Mouse (Mus musculus): Measurements from ENCODE around the gene Fggy. TPM values are rescaled to one million over a fixed set of nuclear protein-coding genes. Genes with fewer than 3 reads are reported as not detected.

Gene Fggy
- total RNA-seq, 2 experiments from 2014 or later: 8.3 to 9.2 TPM

DNA sequence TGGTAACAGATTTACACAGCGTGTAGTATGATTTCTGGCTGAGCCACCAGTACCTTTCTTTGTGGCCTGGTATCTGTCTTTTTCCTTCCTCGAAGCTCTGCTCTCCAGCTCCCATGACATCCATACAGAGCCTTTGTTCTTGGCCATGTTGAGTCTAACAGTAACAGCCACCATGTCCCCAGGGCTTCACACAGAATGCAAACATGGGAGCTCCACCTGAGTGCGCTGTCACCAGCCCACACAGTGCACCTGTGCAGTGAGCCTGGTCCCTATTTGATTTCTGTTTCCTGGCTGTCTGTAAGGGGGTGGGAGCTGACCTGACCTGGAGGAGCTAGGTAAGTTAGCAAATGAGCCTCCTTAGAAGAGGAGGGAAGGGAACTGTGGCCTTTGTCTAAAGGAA lies 290.4 kb downstream of the Fggy start:
- DNase-seq: no peak
- intact Hi-C loops (cut with DNase I): no loop called here

DNA sequence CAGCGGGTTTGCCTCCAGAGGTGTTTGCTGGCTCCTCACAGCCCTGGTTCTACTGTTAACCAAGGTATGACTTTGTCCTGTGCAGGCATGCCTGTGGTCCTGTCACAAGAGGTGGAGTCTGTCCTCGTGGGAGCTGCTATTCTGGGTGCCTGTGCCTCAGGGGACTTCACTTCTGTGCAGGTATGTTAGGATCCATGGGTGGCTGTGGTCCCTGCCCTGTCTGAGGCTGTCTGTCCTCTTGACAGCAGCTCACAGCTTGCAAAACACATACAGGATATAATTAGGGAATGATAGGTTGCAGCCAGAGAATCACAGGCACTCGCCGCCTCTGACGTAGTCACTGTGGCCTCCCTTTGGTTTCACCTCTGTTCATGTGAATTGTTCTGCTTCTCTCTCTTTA lies 292.2 kb downstream of the Fggy start:
- no peak for DNase-seq

DNA sequence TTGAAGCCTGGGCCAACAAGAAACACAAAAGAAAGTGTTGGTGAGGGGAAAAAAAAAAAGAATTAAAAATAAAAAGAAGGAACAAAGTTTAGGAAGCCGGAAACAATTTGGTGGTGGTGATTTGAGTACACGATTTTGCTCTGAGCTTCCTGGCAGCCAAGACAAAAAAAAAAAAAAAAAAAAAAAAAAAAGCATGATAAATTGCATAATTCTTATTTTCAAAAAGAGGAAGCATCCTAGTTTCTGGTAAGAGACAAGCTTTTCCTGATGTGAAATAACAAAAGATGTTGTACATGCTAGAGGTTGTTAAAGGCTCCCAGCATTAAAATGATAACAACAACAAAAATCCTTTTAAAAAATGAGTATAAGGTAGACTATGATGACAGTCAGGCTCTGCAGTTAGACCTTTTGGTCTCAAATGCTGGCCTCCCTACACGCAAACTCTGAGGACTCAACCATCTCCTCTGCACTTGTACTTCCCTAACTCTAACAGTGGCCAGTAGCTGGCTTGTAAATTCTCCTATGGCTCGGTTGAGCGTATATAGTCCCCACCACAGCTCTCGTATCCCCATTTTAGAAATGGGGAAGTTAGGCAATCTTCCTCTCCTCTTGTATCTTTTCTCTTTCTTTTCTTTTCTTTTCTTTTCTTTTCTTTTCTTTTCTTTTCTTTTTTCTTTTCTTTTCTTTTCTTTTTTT lies 292.9 kb downstream of the Fggy start:
- intact Hi-C loops (cut with DNase I): no loop called here
- no peak for DNase-seq

More for the DNA sequence above, 292.2 kb downstream of the Fggy start:
- intact Hi-C loops (cut with DNase I): no loop called here

DNA sequence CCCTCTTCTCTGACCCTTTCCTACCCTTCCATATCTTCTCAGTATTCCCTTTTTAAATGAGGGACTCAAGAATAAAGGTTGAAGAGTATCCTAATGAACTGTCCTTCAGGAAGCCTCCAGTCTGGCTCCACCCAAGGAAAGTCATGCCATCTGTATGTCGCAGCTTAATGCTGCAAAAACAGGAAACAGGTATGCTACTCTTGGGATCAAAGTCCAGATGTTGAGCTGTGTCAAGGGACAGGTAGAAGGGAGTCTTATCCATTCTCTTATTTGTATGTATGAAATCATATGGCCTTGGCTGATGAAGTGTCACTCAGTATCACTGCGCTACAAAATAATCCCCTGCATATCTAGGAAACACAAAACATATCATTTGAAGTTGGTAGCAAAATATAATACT lies 294.9 kb downstream of the Fggy start:
- DNase-seq: no peak
- intact Hi-C loops (cut with DNase I): no loop called here

DNA sequence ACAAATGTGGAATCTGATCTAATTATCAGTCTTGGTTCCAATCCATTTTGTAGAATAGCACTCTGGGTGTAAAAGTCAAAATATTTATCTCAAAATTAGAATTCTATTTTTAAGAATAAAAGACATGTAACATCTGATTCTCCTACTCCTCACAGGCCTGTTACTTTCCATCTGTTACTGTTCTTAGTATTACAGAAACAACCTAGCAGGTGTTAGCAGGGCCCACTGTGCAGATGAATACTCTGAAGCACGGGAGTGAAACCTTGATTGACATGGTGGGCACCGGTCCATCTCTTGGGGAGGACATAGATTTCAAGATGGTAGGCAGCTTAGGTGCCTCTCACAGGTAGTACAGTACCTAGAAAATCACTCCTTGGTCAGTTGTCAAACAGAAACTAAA lies 298.7 kb downstream of the Fggy start:
- intact Hi-C loops (cut with DNase I): no loop called here
- no peak for DNase-seq

DNA sequence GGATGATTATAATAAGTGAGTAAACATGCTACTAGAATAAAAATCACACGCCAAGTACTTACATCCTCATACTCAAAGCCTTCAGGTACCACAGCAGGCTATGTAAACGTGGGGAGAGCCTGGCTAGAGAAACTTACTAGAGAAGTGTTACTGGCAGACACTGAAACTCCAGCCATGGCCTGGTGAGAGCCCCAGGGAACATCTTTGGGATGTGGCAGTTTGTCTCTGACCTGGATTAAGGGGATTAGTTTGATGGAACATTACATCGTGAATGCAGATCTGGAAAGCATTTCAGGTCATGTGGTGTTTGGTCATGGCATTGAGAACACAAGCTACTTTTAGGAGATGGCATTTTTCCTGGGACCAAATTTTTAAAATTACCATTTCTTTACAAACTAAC lies 303.3 kb downstream of the Fggy start:
- intact Hi-C loops (cut with DNase I): loop anchor here (10.0 kb wide), 1 partner anchor 306 kb away; the partner anchor contains the start of gene Fggy
- no peak for DNase-seq

DNA sequence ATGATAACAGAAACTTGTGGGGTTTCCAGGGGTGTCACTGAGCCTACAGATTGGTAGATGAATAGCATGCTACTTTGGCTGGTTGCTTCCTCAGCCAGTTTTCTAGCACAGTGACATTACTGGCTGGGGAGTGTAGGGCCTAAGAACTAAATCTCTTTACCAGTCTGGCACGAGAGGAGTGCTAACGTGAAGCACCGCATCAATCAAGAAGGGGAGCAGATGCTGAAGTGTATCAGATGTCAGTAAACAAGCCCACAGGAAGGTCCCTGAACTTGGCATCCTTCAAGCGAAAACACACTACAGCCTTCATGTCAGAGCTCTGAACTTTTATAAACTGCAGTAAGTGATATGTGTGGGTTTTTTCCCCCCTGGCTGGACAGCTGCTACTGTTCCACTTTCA lies 303.8 kb downstream of the Fggy start:
- DNase-seq: no peak
- intact Hi-C loops (cut with DNase I): loop anchor here (10.0 kb wide), 1 partner anchor 306 kb away; the partner anchor contains the start of gene Fggy

DNA sequence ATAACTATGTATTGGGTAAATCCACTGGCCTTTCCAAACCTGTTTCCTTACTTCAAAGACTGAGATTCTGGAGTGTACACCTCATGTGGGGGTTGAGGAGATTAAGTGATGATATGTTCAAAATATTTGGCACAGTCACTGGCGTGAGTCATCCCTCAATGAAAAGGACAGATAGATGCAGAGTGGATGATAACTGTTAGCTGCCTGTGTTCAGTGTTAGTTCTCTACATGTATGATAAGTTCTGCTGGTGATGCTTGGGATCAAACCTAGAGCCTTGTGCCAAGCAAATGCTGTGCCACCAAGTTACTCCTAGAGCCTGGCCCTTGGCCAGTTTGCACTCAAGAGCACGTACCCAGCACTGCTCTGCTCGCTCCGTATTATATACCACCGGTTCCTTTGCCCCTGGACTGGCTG lies 304.4 kb downstream of the Fggy start:
- intact Hi-C loops (cut with DNase I): loop anchor here (10.0 kb wide), 1 partner anchor 307 kb away; the partner anchor contains the start of gene Fggy
- DNase-seq: no peak

DNA sequence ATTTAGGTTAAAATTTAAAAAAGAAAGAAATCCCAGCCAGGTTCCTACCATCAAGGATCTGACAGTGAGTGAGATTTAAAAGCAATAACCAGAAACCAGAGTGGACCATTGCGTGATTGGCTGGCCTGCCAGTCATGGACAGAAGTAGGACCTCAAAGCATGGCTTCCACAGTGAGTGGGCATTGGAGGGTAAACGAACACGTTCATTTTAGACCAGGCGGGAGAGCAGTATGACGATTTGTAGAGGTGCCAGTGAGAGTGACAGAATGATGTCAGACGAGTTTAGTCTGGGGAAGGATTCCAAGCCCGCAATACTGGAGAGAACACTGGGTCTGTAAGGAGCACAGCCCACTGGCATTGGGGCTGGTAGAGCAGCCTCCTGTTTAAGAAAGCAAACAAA lies 305.0 kb downstream of the Fggy start:
- DNase-seq: no peak
- intact Hi-C loops (cut with DNase I): loop anchor here (10.0 kb wide), 1 partner anchor 307 kb away; the partner anchor contains the start of gene Fggy

DNA sequence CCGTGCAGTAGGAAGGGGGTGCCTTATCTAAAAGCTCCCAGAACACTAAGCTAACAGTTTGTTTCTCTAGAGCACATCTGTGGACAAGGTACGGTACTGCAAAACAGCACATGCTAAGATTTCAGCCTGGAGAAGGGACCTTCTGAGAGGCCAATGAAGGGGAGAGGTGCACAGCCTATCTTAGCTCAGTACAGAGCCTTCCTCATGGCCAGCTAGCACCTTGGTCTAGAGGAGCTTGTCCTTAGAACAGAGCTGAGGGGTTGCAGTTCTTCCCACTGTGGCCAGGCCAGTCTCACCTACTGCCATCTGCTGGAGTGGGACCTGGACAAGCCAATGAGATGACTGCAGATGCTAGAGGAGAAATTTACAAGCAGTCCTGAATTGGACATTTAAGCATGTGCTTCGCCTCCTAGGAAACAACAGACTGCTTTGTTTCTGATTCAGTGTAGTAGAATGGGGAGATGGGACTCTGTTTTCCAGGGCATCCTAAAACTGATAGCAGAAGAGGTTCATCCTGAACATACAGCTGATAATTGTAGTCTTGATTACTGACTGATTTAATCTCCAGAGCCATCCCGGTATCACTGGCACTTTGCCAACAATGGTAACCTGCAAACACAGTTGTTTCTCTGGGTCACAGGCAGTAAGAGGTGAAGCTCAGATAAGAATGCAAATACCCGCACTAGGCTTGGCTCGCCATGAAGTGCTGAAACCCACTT lies 305.6 kb downstream of the Fggy start:
- peak; percentile 11 for DNase-seq
- intact Hi-C loops (cut with DNase I): loop anchor here (10.0 kb wide), 1 partner anchor 308 kb away; the partner anchor contains the start of gene Fggy

DNA sequence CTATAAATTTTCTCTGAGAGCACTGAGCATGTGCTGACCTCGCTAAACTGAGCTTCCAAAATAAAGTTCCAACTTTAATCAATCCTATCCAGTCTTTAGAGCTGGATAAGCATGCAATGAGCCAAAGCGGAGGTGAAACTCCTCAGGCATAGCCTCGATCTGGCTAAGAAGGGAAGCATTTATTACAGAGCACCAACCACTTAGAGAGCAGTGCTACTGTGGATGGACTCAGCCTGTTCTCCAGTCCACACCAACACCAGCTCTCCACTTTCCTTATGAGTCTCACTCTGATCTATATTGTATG lies 306.1 kb downstream of the Fggy start:
- intact Hi-C loops (cut with DNase I): loop anchor here (10.0 kb wide), 1 partner anchor 309 kb away; the partner anchor contains the start of gene Fggy
- DNase-seq: no peak

DNA sequence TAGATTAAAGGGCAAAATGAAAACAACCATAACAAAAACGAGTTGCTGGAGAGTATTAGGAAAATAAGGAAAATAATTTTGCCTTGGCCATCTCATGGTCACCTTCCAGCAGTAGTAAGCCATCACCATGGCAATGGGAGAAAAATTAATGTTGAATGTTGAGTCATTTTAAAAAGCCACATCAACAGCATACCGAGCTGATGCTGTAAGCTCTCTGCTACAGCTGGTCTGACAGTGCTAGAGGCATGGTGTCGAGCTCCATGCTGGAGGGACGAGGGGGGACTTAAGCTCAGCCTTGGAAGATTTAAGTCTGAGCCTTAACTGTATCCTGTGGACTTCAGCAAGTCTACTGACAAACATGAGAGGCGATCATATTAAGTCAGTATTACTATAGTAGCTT lies 307.9 kb downstream of the Fggy start:
- intact Hi-C loops (cut with DNase I): loop anchor here (10.0 kb wide), 1 partner anchor 310 kb away; the partner anchor contains the start of gene Fggy
- DNase-seq: no peak

DNA sequence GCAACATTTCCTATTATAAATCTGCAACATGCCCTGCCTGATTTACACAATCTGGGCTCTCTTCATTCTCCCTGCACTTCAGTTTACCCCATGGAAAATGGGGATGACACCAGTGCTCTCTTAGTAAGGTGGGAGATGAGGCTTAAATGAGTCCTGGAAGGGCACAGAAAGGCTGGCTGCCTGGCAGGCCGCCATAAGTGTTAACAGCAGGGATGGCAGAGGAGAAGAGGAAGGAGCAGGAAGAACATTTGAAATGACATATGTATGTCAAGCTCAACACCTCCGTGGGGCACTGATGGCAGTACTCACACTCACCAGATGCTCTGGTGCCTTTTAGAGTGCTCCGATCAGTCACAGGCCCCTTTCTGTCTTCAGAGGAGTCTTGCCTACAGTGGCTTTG lies 308.6 kb downstream of the Fggy start:
- intact Hi-C loops (cut with DNase I): loop anchor here (10.0 kb wide), 1 partner anchor 311 kb away; the partner anchor contains the start of gene Fggy

DNA sequence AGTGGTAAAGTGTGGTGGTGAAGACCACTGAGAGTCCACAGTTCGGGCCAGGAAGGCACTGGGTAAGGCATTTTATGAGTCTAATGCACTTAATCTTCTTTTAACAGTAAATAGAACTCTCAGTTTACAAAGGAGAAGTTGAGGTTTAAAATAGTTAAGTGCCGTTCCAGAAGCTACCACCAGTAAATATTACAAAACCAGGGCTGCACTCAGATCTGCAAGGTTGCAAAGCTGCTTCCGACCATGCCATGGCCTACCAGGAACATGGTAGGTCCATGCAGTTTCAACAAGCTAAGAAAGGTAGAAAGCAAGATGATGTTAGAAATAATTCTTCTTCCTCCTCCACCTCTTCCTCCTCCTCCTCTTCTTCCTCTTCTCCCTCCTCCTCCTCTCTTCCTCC lies 309.8 kb downstream of the Fggy start:
- intact Hi-C loops (cut with DNase I): loop anchor here (10.0 kb wide), 1 partner anchor 312 kb away; the partner anchor contains the start of gene Fggy

More for the DNA sequence above, 308.6 kb downstream of the Fggy start:
- DNase-seq: peak; percentile 62

DNA sequence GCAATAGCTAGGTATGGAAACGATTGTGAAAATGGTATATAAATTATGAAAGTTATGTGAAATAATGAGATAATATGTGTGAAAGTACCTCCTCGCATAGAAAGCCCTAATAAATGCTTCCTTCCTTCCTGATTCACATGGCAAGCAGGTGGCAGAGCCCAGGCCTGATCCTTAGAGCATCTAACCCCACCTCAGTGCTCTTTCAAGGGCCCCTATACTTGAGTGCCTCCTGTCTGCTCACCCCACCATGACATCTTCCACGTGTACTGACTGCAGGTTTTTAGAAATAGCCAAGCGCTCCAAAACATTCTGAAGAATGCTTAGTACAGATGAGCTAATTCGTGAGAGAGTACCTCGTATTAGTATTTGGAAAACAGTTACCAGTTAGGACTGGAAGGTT lies 311.0 kb downstream of the Fggy start:
- DNase-seq: no peak
- intact Hi-C loops (cut with DNase I): loop anchor here (10.0 kb wide), 1 partner anchor 314 kb away; the partner anchor contains the start of gene Fggy

More for the DNA sequence above, 309.8 kb downstream of the Fggy start:
- DNase-seq: no peak

DNA sequence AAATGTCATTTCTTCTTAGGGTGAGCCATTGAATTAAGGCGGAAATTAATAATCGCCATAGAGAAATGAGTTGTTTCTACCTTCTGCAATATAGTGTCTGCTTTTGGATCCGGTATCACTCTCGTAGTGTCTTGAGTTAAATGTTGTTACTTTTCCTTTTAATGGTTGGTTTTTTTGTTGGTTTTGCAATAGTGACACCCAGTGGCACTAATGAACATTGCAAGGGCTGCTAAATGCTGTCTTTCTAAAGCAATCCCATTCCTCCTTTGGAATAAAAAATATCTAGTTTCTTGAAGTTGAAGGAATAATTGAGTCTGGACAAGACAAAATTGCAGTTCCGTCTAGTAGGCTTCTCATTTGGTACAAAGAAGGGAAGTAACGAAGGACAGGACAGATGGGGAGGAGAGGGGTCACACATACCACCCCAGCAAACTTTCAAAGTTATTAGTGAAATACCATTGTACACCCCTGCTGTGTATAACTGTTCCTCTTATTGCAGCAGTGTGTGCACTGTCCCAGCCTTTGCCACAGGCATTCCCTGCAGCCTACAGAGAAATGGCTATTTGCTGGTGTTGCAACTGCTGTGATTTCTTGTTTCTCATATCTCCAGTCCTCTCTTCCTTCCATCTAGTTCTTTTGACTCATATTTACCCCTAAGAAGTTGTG lies 314.0 kb downstream of the Fggy start:
- peak; percentile 26 for DNase-seq
- intact Hi-C loops (cut with DNase I): loop anchor here (1.0 to 5.0 kb wide), 2 partner anchors 819 to 863 kb away; partner anchors contain the start of gene Jun

DNA sequence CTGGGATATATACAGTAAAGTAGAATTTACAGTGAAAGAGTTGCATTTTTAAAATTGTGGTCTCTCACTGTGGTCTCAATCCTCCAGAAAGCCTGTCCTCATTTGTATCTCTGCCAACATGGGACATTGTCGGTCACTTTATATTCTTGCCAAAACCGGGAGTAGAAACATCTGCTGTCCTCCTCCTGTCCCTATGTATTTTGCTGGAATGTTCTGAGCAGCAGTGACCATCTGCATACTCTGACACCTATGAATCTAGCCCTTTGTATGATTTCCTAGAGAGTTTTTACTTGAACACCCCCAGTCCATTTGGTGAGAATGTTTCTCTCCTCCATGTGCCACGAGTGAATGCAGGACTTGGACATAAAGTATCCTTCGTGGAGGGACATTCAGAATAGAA lies 318.6 kb downstream of the Fggy start:
- no peak for DNase-seq
- intact Hi-C loops (cut with DNase I): no loop called here

DNA sequence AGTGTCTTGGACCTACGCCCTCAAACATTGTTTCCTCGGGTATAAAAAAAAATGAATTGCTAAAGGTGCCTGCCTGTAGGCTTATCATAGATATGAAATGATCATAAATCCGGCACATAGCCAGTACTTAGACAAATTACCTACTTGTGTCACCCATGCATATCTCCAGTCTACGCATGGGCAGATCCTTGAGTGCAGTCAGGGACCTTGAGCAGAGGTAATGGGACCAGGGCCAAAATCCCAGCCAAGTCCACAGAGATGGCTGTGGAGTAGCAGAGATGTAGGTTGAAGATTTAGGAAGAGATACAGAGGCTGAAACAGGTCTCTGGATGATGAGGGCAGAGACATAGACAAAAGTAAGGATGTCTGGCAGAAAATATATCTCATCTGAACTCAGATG lies 320.1 kb downstream of the Fggy start:
- intact Hi-C loops (cut with DNase I): no loop called here
- DNase-seq: no peak

DNA sequence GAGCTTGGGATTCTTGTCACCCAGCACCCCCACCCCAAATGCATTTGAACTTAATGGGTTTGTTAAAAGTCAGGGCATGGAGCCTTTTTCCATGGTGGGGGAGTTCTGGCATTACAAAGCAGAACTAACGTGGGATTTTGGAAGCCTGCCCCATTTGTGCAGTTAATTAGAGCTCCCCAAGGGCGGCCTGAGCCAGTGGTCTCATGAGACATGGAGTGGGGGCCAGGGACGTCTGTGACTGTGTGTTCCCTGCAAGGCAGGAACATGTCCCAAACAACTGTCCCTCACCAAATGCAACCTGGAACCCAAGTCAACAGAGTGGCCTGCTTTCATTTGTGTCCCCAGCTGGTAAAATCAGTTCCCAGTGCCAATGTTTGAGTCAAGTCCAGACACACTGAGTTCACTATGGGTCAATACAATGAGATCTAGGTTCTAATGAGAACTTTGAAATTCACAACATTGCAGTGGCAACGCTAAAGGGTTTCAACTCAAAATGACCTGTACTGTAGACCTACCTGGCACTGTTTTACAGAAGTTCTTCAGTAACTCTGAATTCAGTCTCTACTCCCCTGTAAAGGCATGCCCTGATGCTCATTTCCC lies 324.5 kb downstream of the Fggy start:
- intact Hi-C loops (cut with DNase I): no loop called here
- peak; percentile 22 for DNase-seq
